Mouse (Mus musculus): ENCODE results near the gene Atp8a2. TPM values are rescaled to one million over a fixed set of nuclear protein-coding genes. Genes with fewer than 3 reads are reported as not detected.

The Atp8a2 gene
- polyA plus RNA-seq, 2 experiments, result 0.70 to 1.7 TPM

GRCm38 (mm10) chr14:59677598-59678003, 519.4 kb downstream of the Atp8a2 start:
- no peak for TF ChIP-seq POLR2A (IDR thresholded peaks at IDR 0.05; ENCODE audit: borderline replicate concordance, extremely low read depth, insufficient read depth, insufficient read length)
- H3K9me3 ChIP-seq (ENCODE audit: control insufficient read depth, low read length), result no peaks in the 10 kb centered on the region
- ATAC-seq (ENCODE audit: low FRiP score, low read depth), result no peak; the same call in 1 of the 2 replicates
- H3K4me3 ChIP-seq (replicated peaks; ENCODE audit: low read length), result no peak overlapping the region
- H3K27me3 ChIP-seq (ENCODE audit: control insufficient read depth, insufficient read depth, low read length), result no peaks in the 10 kb centered on the region
- DNase-seq (ENCODE audit: low spot score), result no peak
- H3K4me2 ChIP-seq (replicated peaks; ENCODE audit: low read depth, low read length, severe bottlenecking), result no peak overlapping the region
- H3K27ac ChIP-seq (replicated peaks; ENCODE audit: low read depth, low read length), result no peak overlapping the region
- H3K9ac ChIP-seq (ENCODE audit: low read depth, low read length, severe bottlenecking), result no peak overlapping the region
- 73% methylated on average over 7 of the region's 7 CpGs for WGBS
- peaks cover 32% of the 10 kb centered on the region for H3K4me1 ChIP-seq (ENCODE audit: control insufficient read depth, insufficient read depth, low read length)
- H3K36me3 ChIP-seq (ENCODE audit: control insufficient read depth, insufficient read depth, low read length), result no peaks in the 10 kb centered on the region

GRCm38 (mm10) chr14:59675330-59675729, 521.6 kb downstream of the Atp8a2 start:
- 48% methylated on average over 4 of the region's 4 CpGs for WGBS
- ATAC-seq (ENCODE audit: low FRiP score, low read depth) (no peak), DNase-seq (ENCODE audit: low spot score) (no peak)
- Histone ChIP-seq H3K4me1 (ENCODE audit: control insufficient read depth, insufficient read depth, low read length) (peaks cover 35% of the 10 kb centered on the region), H3K4me2 (replicated peaks; ENCODE audit: low read depth, low read length, severe bottlenecking) (no peak overlapping the region), H3K36me3 (ENCODE audit: control insufficient read depth, insufficient read depth, low read length) (no peaks in the 10 kb centered on the region), H3K27me3 (ENCODE audit: control insufficient read depth, insufficient read depth, low read length) (no peaks in the 10 kb centered on the region), H3K9me3 (ENCODE audit: control insufficient read depth, low read length) (no peaks in the 10 kb centered on the region), H3K9ac (ENCODE audit: low read depth, low read length, severe bottlenecking) (no peak overlapping the region), H3K4me3 (replicated peaks; ENCODE audit: low read length) (no peak overlapping the region), H3K27ac (replicated peaks; ENCODE audit: low read depth, low read length) (0 out of 2 replicates have a peak overlapping the region, but pooled peaks have one; percentile 48)
- TF ChIP-seq POLR2A (IDR thresholded peaks at IDR 0.05; ENCODE audit: borderline replicate concordance, extremely low read depth, insufficient read depth, insufficient read length), result no peak

- H3K9ac ChIP-seq (ENCODE audit: low read depth, low read length, severe bottlenecking), result no peak overlapping the region; the same call in 1 of the 2 replicates
- no peak overlapping the region for H3K4me2 ChIP-seq (replicated peaks; ENCODE audit: low read depth, low read length, severe bottlenecking)
Measured at GRCm38 (mm10) chr14:59674556-59674955, 522.4 kb downstream of the Atp8a2 start.

GRCm38 (mm10) chr14:59672893-59673515, 524.0 kb downstream of the Atp8a2 start:
- no peak for ATAC-seq (ENCODE audit: low FRiP score, low read depth)
- no peak for DNase-seq (ENCODE audit: low spot score)
- H3K27me3 ChIP-seq (ENCODE audit: control insufficient read depth, insufficient read depth, low read length), result no peaks in the 10 kb centered on the region
- H3K9me3 ChIP-seq (ENCODE audit: control insufficient read depth, low read length), result no peaks in the 10 kb centered on the region
- peaks cover 35% of the 10 kb centered on the region for H3K4me1 ChIP-seq (ENCODE audit: control insufficient read depth, insufficient read depth, low read length)
- H3K4me3 ChIP-seq (replicated peaks; ENCODE audit: low read length), result no peak overlapping the region
- no peak for TF ChIP-seq POLR2A (IDR thresholded peaks at IDR 0.05; ENCODE audit: borderline replicate concordance, extremely low read depth, insufficient read depth, insufficient read length)
- H3K4me2 ChIP-seq (replicated peaks; ENCODE audit: low read depth, low read length, severe bottlenecking), result no peak overlapping the region
- H3K9ac ChIP-seq (ENCODE audit: low read depth, low read length, severe bottlenecking), result no peak overlapping the region
- no peaks in the 10 kb centered on the region for H3K36me3 ChIP-seq (ENCODE audit: control insufficient read depth, insufficient read depth, low read length)
- 72% methylated on average over 6 of the region's 6 CpGs for WGBS
- H3K27ac ChIP-seq (replicated peaks; ENCODE audit: low read depth, low read length), result no peak overlapping the region

More at GRCm38 (mm10) chr14:59674556-59674955, 522.4 kb downstream of the Atp8a2 start:
- no peaks in the 10 kb centered on the region for H3K36me3 ChIP-seq (ENCODE audit: control insufficient read depth, insufficient read depth, low read length)
- DNase-seq (ENCODE audit: low spot score) (no peak), ATAC-seq (ENCODE audit: low FRiP score, low read depth) (no peak)
- no peak for TF ChIP-seq POLR2A (IDR thresholded peaks at IDR 0.05; ENCODE audit: borderline replicate concordance, extremely low read depth, insufficient read depth, insufficient read length)
- H3K27me3 ChIP-seq (ENCODE audit: control insufficient read depth, insufficient read depth, low read length), result no peaks in the 10 kb centered on the region
- no peak overlapping the region for H3K27ac ChIP-seq (replicated peaks; ENCODE audit: low read depth, low read length)
- no peak overlapping the region for H3K4me3 ChIP-seq (replicated peaks; ENCODE audit: low read length)
- H3K9me3 ChIP-seq (ENCODE audit: control insufficient read depth, low read length), result no peaks in the 10 kb centered on the region
- 13% methylated on average over 8 of the region's 8 CpGs for WGBS
- peaks cover 35% of the 10 kb centered on the region for H3K4me1 ChIP-seq (ENCODE audit: control insufficient read depth, insufficient read depth, low read length)

GRCm38 (mm10) chr14:59657098-59657497, 539.9 kb downstream of the Atp8a2 start:
- no peaks in the 10 kb centered on the region for H3K4me1 ChIP-seq (ENCODE audit: control insufficient read depth, insufficient read depth, low read length)
- no peak overlapping the region for H3K27ac ChIP-seq (replicated peaks; ENCODE audit: low read depth, low read length)
- no peak overlapping the region for H3K4me2 ChIP-seq (replicated peaks; ENCODE audit: low read depth, low read length, severe bottlenecking)
- TF ChIP-seq POLR2A (IDR thresholded peaks at IDR 0.05; ENCODE audit: borderline replicate concordance, extremely low read depth, insufficient read depth, insufficient read length), result no peak
- H3K4me3 ChIP-seq (replicated peaks; ENCODE audit: low read length), result no peak overlapping the region
- DNase-seq (ENCODE audit: low spot score) (no peak), ATAC-seq (ENCODE audit: low FRiP score, low read depth) (no peak)
- 100% methylated on average over 1 of the region's 1 CpGs for WGBS
- H3K9ac ChIP-seq (ENCODE audit: low read depth, low read length, severe bottlenecking), result no peak overlapping the region
- no peaks in the 10 kb centered on the region for H3K36me3 ChIP-seq (ENCODE audit: control insufficient read depth, insufficient read depth, low read length)
- no peaks in the 10 kb centered on the region for H3K27me3 ChIP-seq (ENCODE audit: control insufficient read depth, insufficient read depth, low read length)
- no peaks in the 10 kb centered on the region for H3K9me3 ChIP-seq (ENCODE audit: control insufficient read depth, low read length)
